Mouse (Mus musculus) lung, adult 10 weeks (tissue): ENCODE results near the gene Galnt15. TPM values are rescaled to one million over a fixed set of nuclear protein-coding genes. Genes with fewer than 3 reads are reported as not detected.

Source experiments
- polyA plus RNA-seq: library from polyadenylated mRNA; stranded (reverse); fragments of 350-450 nt; fragmentation: Illumina TruSeq; extraction: RNeasy Lipid Tissue Mini Kit (QIAGEN cat#74804); gene quantifications from one replicate; pipeline ENCODE4 v1.2.3, GENCODE M21; 2014; ENCODE audit warnings: low read depth, low replicate concordance; ENCODE audit not compliant: insufficient read depth

The Galnt15 gene
- 9.1 TPM for polyA plus RNA-seq

DNA sequence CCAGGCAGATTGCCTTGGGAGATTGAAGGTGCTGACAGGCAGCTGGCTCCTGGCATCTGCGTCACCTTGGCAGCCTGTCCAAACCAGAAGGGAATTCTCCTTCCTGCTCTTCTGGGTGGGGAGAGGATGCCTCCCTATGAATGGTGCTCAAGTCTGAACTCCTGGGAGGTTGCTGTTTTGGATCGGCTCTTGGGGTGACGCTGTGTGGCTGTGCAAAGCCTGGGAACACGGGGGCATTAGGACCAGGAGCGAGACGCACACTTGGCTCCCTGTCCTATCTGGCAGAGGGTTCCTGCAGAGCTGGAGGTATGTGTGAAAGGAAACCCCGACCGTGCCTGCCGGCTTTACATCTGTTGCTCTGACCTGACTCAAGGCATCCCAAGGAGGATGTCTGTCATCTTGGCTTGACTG lies at the start of gene Galnt15:
Gene Galnt15, plus strand, starts transcription at position 309 of the 411 bp plus-strand sequence.

DNA sequence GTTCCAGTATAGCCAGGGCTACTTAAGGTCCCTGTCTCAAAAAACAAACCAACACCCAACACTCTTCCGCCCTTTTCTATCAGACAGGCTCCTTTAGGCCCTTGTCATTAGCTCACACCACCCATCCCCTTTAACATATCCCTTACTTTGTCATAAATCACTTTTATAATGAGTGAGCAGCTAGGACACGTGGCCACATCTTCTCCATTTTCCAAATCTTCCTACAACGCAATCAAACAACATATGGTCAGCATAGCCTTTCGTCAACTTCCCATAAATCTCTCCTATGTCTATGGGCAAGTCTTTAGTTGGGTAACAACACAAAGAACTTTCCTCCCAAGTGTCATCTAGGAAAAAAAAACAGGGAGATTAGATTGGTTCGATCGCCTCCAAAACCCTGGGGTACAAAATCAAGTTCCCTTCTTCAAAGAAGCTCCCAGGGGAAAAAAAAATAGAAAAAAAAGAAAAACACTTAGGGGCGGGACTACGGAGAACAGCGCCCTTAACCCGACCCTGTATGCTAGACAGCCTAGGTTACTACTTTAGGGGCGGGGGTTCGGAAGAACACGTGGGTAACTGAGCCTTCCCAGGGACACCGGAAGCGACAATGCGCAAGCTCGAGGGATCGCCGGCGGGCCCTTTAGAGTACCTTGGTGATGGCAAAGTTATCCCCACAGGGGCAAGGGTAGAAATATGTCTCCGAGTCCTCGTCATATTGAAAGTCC lies 56.1 kb downstream of the Galnt15 start, which contains the start of gene Oxnad1:
Gene Oxnad1, plus strand, starts transcription at position 614 of the 725 bp plus-strand sequence.

DNA sequence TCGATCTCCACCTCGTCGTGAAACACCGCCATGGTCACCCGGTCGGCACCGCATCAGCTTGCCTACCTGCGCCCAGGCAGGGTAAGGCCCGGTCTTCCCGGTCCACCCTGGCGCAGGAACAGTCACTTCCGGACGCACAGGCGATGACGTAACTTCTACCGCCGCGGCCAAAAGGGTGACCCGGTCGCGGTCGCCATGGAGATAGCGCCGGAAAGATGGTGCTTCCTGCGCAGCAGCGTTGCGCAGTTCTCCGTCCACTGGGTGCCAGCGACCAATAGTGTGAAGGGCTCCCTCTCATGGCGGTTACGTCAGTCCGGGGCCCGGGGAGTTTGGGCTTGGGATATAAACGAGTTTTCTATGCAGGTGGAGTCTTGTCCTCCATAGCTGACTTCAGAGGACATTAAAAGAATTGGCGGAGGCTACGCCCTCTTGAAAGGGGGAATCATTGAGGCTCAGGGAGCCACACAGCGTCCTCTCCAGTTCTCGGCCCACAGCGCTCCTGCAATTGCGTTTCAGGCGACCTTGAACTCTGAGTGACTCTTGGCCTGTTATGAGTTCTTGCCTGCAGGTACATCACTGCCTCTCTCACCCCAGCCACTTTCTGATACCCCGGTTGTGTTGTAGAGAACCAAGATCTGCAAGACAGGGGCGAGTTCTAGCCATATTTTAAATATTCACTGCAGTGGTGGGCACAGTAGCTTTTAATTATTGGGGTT lies 56.9 kb downstream of the Galnt15 start, which contains the start of gene Dph3:
Gene Dph3, minus strand, starts transcription at position 244 of the 716 bp plus-strand sequence.

Other genes with a start within 250 kb of the Galnt15 start
- 4.6 TPM for gene Ankrd28, start 198.3 kb upstream of the Galnt15 start, polyA plus RNA-seq
- 7.7 TPM for gene Oxnad1, start 56.4 kb downstream of the Galnt15 start, polyA plus RNA-seq
- gene Dph3, start 56.7 kb downstream of the Galnt15 start, polyA plus RNA-seq, result 59.9 TPM
- gene Msmb, start 113.0 kb downstream of the Galnt15 start, polyA plus RNA-seq, result not detected
- gene Ncoa4, start 130.9 kb downstream of the Galnt15 start, polyA plus RNA-seq, result 37.5 TPM
- gene Timm23, start 172.9 kb downstream of the Galnt15 start, polyA plus RNA-seq, result 84.1 TPM
- gene Parg, start 173.0 kb downstream of the Galnt15 start, polyA plus RNA-seq, result 7.7 TPM